Mouse (Mus musculus) CH12.LX (cell line): ENCODE data around the gene Dgkg. TPM values are rescaled to one million over a fixed set of nuclear protein-coding genes. Genes with fewer than 3 reads are reported as not detected.

Experiments used
- DNase-seq: peaks from one replicate; pipeline ENCODE4 v3.0.0-alpha.2; 2013; ENCODE audit errors: extremely low read depth
- H3K27ac ChIP-seq: 2 replicates; pipeline ENCODE4 v1.5.1; 2012; ENCODE audit warnings: low read depth, mild to moderate bottlenecking, control low read depth, moderate library complexity; ENCODE audit not compliant: insufficient read depth
- H3K27me3 ChIP-seq: replicated peaks from 2 replicates; pipeline ENCODE3; 2012; ENCODE audit warnings: inconsistent platforms
- H3K36me3 ChIP-seq, 2 experiments: replicated peaks in 1 of 2; 2 replicates each; pipeline versions ENCODE3 to v1.6.1; 2012; ENCODE audit warnings: inconsistent platforms in 1 of 2, low read length in 1 of 2, mild to moderate bottlenecking in 1 of 2, mixed read lengths in 1 of 2, moderate library complexity in 1 of 2; ENCODE audit not compliant: control insufficient read depth in 1 of 2, insufficient read depth in 1 of 2
- H3K4me1 ChIP-seq, 2 experiments: 2 replicates each; pipeline ENCODE4 v1.6.1; 2012; ENCODE audit warnings: inconsistent platforms in 1 of 2, moderate library complexity in 1 of 2; ENCODE audit not compliant: insufficient read depth in 2 of 2, control insufficient read depth in 1 of 2
- H3K4me2 ChIP-seq: 2 replicates; pipeline ENCODE4 v1.6.1; 2012; ENCODE audit warnings: low read depth, mild to moderate bottlenecking, control low read depth; ENCODE audit not compliant: poor library complexity, insufficient read depth, severe bottlenecking
- H3K4me3 ChIP-seq, 3 experiments: fragments of 150-350 bp in 1 of 3; sonication (generic) in 1 of 3; replicated peaks in 1 of 3; 2 replicates each; pipeline versions ENCODE3 to v1.5.1; 2011 to 2012; ENCODE audit warnings: low read depth in 2 of 3, low read length in 2 of 3, mild to moderate bottlenecking in 2 of 3, moderate library complexity in 2 of 3, control low read depth in 1 of 3, improper control_type of control experiment in 1 of 3, inconsistent platforms in 1 of 3, mixed read lengths in 1 of 3; ENCODE audit not compliant: poor library complexity in 1 of 3
- H3K79me2 ChIP-seq: replicated peaks from 2 replicates; pipeline ENCODE4 v1.6.1; 2012; ENCODE audit warnings: mild to moderate bottlenecking, moderate library complexity; ENCODE audit not compliant: control insufficient read depth, poor library complexity, insufficient read depth, severe bottlenecking; ENCODE audit errors: extremely low read depth
- H3K9ac ChIP-seq: 2 replicates; pipeline ENCODE4 v1.6.1; 2012; ENCODE audit warnings: low read depth, mild to moderate bottlenecking, control low read depth, moderate library complexity; ENCODE audit not compliant: insufficient read depth
- H3K9me3 ChIP-seq: replicated peaks from 2 replicates; pipeline ENCODE3; 2012; ENCODE audit warnings: low read length, inconsistent platforms, mixed read lengths
- CHD2 ChIP-seq: IDR thresholded peaks from 2 replicates; pipeline ENCODE4 v1.6.1; 2011; ENCODE audit warnings: low read length, improper control_type of control experiment
- CTCF ChIP-seq, 2 experiments: IDR thresholded peaks in 1 of 2; conservative IDR thresholded peaks in 1 of 2; 2 replicates each; pipeline ENCODE4 v1.5.1; 2011 to 2012; ENCODE audit warnings: low read depth in 2 of 2, low read length in 2 of 2, improper control_type of control experiment in 1 of 2, inconsistent platforms in 1 of 2, mild to moderate bottlenecking in 1 of 2, moderate library complexity in 1 of 2
- E2F4 ChIP-seq: IDR thresholded peaks from 2 replicates; pipeline ENCODE4 v1.6.1; 2011; ENCODE audit warnings: low read depth, low read length, improper control_type of control experiment; ENCODE audit not compliant: insufficient replicate concordance
- ELF1 ChIP-seq: IDR thresholded peaks from 2 replicates; pipeline ENCODE4 v1.6.1; 2014; ENCODE audit warnings: low read depth, mild to moderate bottlenecking, inconsistent platforms, low read length, improper control_type of control experiment
- HCFC1 ChIP-seq: IDR thresholded peaks from 2 replicates; pipeline ENCODE4 v1.6.1; 2012; ENCODE audit warnings: low read depth, mild to moderate bottlenecking, inconsistent platforms, low read length, improper control_type of control experiment
- IRF4 ChIP-seq: IDR thresholded peaks from 2 replicates; pipeline ENCODE4 v1.6.1; 2014; ENCODE audit warnings: low read depth, mild to moderate bottlenecking, inconsistent platforms, low read length, improper control_type of control experiment
- KAT2A ChIP-seq: IDR thresholded peaks from 2 replicates; pipeline ENCODE4 v1.6.1; 2012; ENCODE audit warnings: low read length, improper control_type of control experiment, inconsistent platforms; ENCODE audit not compliant: insufficient replicate concordance
- MEF2A ChIP-seq: IDR thresholded peaks from 2 replicates; pipeline ENCODE4 v1.6.1; 2014; ENCODE audit warnings: low read depth, mild to moderate bottlenecking, inconsistent platforms, low read length, improper control_type of control experiment, borderline replicate concordance
- MYC ChIP-seq: IDR thresholded peaks from 2 replicates; pipeline ENCODE4 v1.6.1; 2011; ENCODE audit warnings: low read depth, mild to moderate bottlenecking, improper control_type of control experiment, low read length
- PAX5 ChIP-seq: IDR thresholded peaks from 2 replicates; pipeline ENCODE4 v1.6.1; 2012; ENCODE audit warnings: low read length, inconsistent platforms, mixed read lengths
- POLR2A ChIP-seq: IDR thresholded peaks from 2 replicates; pipeline ENCODE4 v1.6.1; 2011; ENCODE audit warnings: low read depth, mild to moderate bottlenecking, improper control_type of control experiment, low read length
- RCOR1 ChIP-seq: conservative IDR thresholded peaks from 2 replicates; pipeline ENCODE4 v1.6.1; 2012; ENCODE audit warnings: low read depth, mild to moderate bottlenecking, inconsistent platforms, low read length, improper control_type of control experiment
- SMC3 ChIP-seq: IDR thresholded peaks from 2 replicates; pipeline ENCODE4 v1.6.1; 2011; ENCODE audit warnings: low read depth, low read length, improper control_type of control experiment
- TCF12 ChIP-seq: IDR thresholded peaks from 2 replicates; pipeline ENCODE4 v1.6.1; 2014; ENCODE audit warnings: low read depth, mild to moderate bottlenecking, inconsistent platforms, low read length, improper control_type of control experiment
- USF1 ChIP-seq: IDR thresholded peaks from 2 replicates; pipeline ENCODE4 v1.6.1; 2014; ENCODE audit warnings: low read depth, mild to moderate bottlenecking, inconsistent platforms, low read length, improper control_type of control experiment
- USF2 ChIP-seq: conservative IDR thresholded peaks from 2 replicates; pipeline ENCODE4 v1.6.1; 2011; ENCODE audit warnings: low read depth, low read length, improper control_type of control experiment
- ZMIZ1 ChIP-seq: IDR thresholded peaks from 2 replicates; pipeline ENCODE4 v1.6.1; 2012; ENCODE audit warnings: low read depth, mild to moderate bottlenecking, inconsistent platforms, low read length, improper control_type of control experiment
- dilution Hi-C: fragments of 300-500 bp; cut with MboI; formaldehyde crosslinking; loops from 2 replicates; pipeline ENCODE4 v1.14.3; 2020; ENCODE audit warnings: low sequenced_read_pairs; ENCODE audit not compliant: extremely low pct_unique_long_range_greater_than_20kb, extremely low pct_ligation_motif_present
- in situ Hi-C: fragments of 300-500 bp; cut with MboI; formaldehyde crosslinking; loops from 3 replicates; pipeline ENCODE4 v1.14.3; 2019; ENCODE audit warnings: low sequenced_read_pairs, low pct_ligation_motif_present, low pct_unique_long_range_greater_than_20kb, mixed read lengths
- polyA plus RNA-seq: library from polyadenylated mRNA; unstranded; fragments of >175 nt; gene quantifications from 2 replicates; pipeline ENCODE4 v1.2.1, GENCODE M21; 2012; ENCODE audit warnings: low read depth; ENCODE audit not compliant: insufficient read length
- total RNA-seq, 2 experiments: library from RNA; depleted of rRNA; stranded (reverse); fragments of 300-350 nt in 1 of 2; fragments of >200 nt in 1 of 2; gene quantifications; 2 replicates each; pipeline ENCODE4 v1.2.3; 2012 to 2014

Gene Dgkg
- total and polyA plus RNA-seq, 3 experiments: 2.0 to 9.2 (median 3.0) TPM

DNA sequence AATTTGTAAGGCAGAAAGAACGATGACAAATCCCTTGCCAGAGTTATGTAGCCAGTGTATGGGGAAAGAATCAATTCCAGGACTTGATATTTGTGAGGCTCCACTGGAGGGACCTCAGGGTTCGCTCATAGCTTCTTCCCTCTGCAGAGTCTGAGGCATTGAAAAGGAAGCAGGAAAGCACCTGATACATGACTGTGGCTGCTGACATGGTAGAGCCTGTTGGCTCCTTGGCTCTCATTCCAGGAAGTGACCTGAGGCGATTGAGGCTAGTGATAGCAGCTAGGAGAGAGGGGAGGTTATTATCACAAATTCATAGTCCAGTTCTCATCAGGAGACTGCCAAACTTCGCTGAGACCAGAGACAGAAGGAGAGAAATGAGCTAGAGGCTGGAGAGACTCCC, 17.1 kb upstream of the Dgkg start:
- H3K9ac ChIP-seq: no peak overlapping the region
- in situ Hi-C loops: no loop called here

DNA sequence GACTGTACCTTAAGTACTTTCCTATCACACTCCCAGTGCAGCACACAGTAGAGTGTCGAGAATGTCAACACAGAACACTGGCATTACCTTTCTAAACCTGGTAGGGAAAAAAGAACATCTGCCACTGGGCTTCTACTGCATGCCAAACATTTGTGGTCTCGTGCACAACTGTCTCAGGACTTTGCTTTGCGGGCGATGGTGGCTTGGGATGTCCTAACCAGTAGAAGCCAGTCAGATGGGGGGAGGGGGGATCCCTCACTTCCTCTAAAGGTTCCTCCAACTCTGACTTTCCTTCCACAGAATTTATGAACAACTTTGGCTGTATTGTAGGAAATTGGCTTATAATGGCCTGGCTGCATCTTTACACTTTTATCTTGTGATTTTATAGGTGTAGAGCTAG, 7.0 kb upstream of the Dgkg start:
- Histone ChIP-seq H3K4me2 (no peak overlapping the region), H3K9me3 (no peaks in the 10 kb centered on the region), H3K4me1 (peaks cover 28 to 39% of the 10 kb centered on the region in 2 experiments), H3K27ac (no peak overlapping the region), H3K4me3 (no peak overlapping the region), H3K9ac (no peak overlapping the region), H3K27me3 (no peaks in the 10 kb centered on the region), H3K79me2 (no peaks in the 10 kb centered on the region), H3K36me3 (no peaks in the 10 kb centered on the region)
- in situ Hi-C loops: no loop called here
- dilution Hi-C loops: no loop called here
- no peak for TF ChIP-seq TCF12
- TF ChIP-seq KAT2A: no peak
- no peak for TF ChIP-seq USF2
- TF ChIP-seq ZMIZ1: no peak
- TF ChIP-seq CHD2: no peak
- TF ChIP-seq CTCF (conservative IDR thresholded peaks at IDR 0.05 in 1 of 2, IDR thresholded peaks at IDR 0.05 in 1 of 2; ENCODE audit: low read depth in 2 of 2, low read length in 2 of 2): no peak
- no peak for TF ChIP-seq SMC3
- TF ChIP-seq E2F4: no peak
- no peak for TF ChIP-seq HCFC1
- no peak for TF ChIP-seq MEF2A
- TF ChIP-seq ELF1: no peak
- TF ChIP-seq USF1: no peak
- DNase-seq: no peak

More for the DNA sequence above, 17.1 kb upstream of the Dgkg start:
- no peak for DNase-seq
- dilution Hi-C loops: no loop called here
- Histone ChIP-seq H3K27me3 (no peaks in the 10 kb centered on the region), H3K4me3 (no peak overlapping the region), H3K36me3 (no peaks in the 10 kb centered on the region), H3K9me3 (no peaks in the 10 kb centered on the region), H3K27ac (no peak overlapping the region), H3K4me1 (peaks cover 0 to 8% of the 10 kb centered on the region in 2 experiments; a peak in 2 of 4 replicates), H3K4me2 (no peak overlapping the region), H3K79me2 (no peaks in the 10 kb centered on the region)
- TF ChIP-seq USF1 (no peak), E2F4 (no peak), MYC (no peak), HCFC1 (no peak), RCOR1 (no peak), SMC3 (no peak), IRF4 (no peak), MEF2A (no peak), PAX5 (no peak), POLR2A (no peak), TCF12 (no peak)
